Mouse (Mus musculus) WW6 (cell line): Measurements from ENCODE around the gene St7.

ENCODE experiments used
- DNase-seq: peaks from one replicate; pipeline ENCODE4 v3.0.0-alpha.2; 2013; ENCODE audit warnings: low read depth, low spot score

St7 gene

DNA sequence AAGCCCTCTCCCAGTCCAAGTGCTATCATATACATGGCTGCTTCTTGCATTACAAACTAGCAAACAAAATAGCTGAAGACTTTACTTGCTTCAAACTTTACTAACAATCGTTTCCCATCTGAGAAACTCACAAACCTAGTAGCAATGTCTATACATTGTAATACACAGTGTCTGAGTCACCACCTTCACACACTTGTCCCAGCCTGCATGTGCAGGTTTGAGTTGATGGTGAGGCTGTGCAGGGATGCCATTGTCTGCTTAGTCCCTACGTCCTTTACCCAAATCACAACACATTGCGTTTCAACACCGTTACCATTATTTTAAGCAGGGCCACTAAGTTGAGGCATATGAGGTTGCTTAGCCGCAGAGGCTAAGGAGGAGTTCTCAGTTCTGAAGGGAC, 26.7 kb downstream of the St7 start:
- DNase-seq: no peak

DNA sequence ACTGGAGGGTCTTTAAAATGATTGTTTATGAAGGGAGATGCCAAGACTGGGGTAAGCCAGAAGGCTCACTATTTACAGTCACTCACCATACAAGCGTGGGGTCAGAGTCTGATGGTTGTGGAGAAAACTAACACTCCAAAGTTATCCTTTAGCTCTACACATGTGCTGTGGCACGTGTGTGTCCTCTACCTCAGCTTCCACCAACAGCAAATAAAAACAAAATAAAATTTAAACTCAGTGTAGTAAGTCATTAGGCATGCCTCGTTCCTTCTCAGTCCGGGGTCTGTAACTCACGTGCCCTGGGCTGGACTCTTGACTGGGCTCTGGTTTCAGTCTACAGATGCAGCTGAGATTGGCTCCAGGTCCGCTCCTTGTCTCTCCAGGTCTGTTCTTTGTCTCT, 27.3 kb downstream of the St7 start:
- DNase-seq: no peak

DNA sequence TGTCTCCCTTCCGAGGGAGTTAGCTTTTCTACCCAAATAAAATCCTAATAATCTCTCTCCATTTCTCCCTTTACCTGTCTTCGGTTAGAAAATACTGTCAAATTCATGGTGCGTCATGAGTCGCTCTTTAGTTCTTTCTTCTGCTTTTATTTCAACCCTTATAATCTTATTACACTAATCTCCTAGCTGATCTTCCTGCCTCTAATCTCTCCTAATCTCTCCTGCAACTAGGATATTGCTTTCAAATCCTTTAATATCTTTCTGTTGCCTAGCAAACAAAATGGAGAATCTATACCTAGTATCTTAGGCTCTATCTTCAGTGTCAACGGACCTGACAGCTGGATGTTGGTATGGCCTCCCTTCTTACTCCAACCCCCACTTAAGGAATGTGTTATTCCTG, 29.0 kb downstream of the St7 start:
- no peak for DNase-seq

DNA sequence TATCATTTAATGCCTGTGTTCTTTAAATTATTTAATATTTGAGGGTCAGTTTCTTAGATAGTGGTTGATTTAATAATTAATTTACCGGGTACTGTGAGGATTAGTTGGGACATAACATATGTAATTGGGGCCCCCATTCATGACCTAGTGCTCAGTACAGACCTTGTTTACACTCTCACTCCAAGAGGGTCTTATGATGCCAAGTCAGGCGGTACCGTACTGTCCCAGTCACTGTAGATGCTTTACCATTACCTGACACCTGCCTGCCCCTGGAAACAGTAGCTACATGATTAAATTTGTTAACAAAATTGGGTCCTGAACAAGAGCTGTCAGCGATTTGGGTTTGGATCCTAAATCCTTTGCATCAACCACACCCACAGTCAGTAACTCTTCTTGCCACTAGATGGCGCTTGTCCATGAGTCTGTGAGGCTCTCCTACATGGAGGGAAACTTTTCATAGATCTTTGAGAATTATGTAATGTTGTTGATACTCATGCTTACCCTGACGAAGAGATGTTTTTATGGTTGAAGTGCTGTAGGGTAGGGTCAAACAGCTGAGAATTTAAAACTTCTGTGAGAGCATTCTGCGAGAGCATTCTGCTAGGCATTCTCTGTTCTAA, 33.2 kb downstream of the St7 start:
- DNase-seq: no peak

DNA sequence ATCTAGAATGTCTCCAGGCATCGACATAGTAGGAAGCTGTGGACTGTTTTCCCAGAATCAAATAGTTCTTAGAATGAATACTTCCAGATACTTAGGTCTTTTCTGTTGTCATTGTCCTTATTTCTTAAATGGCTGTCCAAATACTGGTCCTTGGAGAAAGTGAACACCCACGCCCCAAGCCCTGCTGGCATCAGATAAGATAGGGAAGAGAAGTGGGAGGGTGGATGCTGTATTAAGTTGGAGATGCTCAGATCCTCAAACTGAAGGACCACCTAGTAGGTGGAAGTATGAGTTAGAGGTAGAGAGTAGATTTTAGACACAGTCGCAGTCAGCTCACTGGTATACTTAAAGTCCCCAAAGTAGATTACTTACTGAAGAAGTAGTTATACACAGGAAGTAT, 34.5 kb downstream of the St7 start:
- no peak for DNase-seq

DNA sequence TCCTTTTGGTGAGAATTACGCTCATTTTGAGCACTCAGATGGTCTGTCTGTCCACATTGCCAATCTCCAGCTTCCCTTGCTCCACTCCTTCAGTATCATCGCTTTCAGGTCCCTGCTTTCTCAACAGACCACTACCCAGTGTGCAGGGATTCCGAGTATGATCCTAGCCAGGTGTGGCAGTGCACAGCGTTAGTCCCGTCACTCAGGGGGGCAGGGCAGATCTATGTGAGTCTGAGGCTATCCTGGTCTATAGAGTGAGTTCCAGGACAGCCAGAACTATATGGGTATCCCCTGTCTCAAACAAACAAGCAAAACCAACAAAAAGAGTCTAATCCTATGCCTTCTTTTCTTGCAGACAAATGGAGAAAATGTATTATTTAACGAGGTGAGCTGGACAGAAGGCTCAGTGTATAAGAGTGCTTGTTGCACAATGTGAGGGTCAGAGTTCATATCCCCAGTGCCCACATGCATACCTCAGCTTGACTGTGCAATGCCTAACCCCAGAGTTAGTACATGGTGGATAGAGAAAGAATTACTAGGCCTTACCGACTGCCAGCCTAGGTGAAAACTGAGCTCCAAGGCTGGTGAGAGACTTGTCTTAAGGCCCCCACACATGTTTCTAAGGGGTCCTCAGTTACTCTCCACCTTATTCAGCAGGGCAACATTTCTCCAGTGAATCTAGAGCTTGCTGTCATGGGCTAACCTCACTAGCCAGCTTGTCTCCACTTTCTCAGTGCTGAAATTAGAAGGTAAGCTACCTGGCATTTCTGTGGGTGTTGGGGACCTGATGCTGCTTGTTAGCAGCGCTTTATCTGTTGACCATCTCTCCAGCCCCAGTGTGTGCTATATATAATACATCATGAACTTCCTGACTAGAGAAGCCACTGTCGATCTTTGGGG, 35.4 kb downstream of the St7 start:
- DNase-seq: no peak

DNA sequence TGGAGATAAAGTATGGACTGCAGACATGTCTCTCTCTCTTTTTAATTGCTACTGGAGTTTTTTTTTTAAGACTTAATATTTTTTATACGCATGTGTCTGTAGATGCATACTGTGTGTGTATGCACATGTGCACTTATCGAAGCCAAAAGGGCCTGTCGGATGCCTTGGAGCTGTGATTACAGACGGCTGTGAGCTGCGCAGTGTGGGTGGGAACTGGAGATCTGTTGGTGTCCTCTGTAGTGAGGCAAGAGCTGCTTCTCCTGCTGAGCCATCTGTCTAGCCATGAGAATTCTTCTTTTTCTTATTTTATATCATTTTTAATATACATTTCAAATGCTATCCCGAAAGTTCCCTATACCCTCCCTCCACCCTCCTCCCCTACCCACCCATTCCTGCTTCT, 37.4 kb downstream of the St7 start:
- no peak for DNase-seq

DNA sequence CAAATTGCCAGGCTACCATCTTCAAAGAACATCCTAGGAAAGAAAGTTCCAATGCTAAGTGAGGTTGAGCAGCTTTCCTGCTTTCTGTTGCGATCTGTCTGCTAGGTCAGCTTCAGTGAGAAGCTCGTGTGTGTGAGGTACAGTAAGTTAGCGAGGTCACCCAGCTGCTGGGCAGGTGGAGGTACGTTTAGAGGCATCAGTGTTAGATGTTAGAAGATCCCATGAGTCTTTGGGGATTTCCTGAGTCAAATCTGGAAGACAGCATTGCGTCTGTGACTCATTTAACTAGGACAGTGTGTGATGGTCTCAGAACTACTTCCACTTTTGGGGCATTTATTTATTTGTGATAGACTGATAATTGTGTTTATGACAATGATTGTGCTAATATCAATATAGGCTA, 39.0 kb downstream of the St7 start:
- DNase-seq: no peak

DNA sequence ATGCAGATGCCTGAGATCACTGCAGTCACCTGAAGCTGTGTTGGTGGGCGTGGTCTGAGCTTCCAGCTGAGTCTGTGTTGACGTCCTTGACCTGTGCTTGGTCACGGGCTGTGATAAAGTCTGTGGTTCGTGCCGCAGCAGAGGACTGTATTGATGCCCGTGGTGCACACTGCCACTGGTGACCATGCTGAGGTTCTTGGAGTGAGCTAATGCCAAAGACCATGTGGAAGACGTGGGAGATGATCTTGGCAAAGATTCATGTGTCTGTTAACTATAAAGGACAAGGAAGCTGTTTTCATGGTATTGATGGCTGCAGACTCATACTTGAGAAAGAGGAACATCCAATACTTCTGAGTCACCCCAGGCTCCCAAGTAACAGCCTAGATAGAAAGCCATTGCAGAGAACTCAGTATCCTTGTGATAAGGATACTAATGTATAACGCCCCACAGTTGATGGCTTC, 41.2 kb downstream of the St7 start:
- no peak for DNase-seq

DNA sequence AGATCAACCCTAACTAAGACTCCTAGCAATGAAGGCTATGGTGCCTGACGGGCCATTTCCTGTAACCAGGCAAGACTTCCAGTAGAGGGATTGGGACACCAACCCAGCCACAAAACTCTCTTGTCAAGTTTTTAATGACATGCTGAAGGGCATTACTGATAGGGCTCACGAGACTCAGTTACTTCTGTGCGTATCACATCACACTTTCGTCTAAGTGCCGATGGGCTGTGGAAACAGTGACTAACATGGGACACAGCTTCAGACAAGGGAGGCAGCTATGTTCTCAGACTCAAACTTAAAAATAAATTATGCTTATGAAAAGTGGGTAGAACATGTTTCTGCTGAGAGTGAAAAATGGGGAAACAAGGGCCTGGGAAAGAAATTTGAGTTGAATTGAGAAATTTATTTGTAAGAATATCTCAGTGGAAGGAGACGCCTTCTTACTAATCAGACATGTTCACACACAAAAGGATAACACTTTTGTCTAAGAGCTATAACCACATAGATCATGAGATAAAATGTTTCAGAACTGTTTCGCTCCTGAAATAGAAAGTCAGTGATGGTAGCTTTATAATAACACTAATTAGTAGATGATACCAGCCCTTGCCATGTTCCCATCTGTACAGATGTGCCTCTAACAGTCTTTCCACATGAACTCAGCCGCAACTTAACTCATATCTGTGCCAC, 44.7 kb downstream of the St7 start:
- DNase-seq: no peak

DNA sequence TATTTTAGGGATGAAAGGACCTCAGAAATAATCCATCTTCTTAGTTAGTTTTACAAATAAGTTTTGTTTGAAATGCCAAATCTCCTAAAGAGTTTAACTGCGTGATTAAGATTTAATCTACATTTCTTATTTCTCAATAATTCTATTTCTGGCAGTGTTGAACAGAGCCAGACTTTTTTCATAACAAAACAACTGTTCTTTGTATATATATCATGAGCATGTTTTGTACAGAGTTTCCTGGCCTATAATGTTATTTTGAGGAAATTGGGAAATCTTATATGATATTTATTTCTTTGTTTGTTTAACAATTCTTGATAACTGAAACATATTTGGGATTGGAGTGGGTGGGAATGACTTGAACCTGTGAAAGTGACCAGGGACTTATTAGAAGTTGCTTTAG, 47.4 kb downstream of the St7 start:
- no peak for DNase-seq

DNA sequence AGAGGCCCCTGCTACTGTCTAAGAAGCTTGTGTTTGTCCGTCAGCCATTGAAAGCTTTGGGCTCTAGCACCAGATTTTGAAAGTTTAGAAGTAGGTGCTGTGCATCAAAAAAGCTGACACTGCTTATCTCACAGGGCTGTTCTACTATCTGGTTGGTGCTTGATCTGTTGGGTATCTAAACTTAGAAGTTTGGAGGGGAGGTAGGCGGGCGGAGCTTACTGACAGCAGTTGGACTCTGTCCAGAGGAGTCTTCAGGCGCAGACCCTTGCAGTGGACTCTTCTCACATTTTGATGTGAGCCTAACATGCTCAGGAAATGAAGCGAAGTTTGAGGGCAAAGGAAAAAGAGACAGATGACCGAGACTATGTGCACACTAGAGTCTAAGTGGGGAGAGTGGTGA, 48.9 kb downstream of the St7 start:
- no peak for DNase-seq

DNA sequence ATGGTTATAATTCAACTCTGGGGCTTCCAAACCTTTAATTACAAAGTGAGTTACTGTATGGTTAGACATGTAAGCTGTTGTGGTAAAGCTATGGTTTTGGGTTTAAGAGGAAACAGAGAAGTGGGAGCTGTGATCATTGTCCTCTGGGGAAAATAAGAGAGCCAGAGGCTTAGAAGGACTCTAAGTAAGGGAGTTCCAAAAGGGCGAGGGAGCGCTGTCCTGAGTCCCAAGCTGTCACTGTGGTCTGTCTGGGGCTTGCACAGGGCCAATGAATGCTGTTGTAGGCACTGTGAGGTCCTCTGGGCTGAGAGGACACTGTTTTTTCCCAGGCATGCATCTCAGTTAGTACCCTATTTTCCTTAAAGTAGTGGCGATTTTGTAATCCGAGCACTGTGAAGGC, 49.5 kb downstream of the St7 start:
- no peak for DNase-seq

DNA sequence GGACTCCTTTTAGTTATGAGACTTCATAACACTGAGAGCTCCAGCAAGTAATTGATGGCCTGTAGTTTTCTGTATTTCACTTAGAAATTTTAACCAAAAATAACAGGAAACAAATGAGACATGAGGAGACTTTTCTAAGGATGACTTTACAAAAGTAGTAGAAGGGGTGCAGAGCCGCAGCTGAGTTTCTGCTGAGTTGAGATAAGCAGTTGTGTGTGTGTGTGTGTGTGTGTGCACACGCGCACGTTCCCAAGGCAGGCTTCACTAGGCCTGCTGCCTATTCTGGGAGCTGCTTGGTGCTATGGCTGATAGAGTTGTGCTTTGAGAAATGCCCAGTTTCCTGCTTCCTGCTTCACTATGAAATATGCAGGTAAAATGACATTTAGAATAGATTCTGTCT, 50.6 kb downstream of the St7 start:
- DNase-seq: no peak

DNA sequence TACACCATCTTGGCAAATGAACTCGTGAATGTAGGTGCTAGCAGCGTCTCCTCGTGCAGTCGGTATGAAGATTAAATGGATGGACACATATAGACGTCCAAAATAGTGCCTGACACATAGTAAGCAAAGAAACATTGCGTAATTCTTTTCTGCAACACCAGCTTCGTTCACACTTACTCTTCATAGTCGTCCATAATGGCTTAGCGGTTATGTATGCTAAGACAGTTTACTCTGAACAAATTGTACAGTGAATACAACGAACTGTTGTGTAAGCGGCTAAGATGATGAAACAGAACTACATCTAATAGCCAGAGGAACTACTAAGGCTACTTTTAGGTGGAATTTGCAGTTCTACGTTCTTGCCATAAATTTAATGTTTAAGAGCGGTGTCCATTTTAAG, 55.0 kb downstream of the St7 start:
- DNase-seq: no peak

DNA sequence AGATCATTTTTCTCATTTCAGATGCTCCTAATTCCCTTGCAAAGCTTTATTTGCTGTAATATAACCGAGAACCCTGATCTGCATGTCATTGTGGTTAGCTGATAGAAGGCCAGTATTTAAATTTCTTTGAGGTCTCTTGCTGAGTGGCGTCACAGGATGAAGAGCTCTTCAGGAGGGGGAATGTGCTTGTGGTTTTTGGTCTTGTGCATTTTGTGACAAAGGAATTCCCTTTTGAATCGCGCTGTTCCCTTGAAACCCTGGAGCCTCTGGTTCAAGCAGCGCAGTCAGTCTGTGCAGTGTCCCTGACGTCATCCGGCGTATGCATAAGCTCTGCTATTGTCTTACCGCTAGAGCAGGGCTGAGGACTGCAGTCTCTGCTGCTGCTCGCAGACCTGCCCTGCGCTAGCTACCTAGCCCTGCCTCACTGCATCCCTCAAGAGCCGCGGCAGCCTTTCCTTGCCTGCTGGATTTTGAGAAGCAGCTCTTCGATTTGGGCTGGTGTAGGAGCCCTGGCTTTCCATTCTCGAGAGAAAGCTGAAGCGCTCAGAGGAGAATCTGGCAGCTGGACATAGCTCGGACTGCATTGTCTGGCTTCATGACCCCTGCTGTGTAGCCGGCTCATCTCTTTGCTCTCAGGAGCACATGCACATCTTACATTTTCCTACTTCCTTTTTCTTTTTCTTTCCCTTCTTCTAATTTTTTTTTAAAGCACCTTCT, 56.3 kb downstream of the St7 start:
- peak; percentile 43 for DNase-seq

DNA sequence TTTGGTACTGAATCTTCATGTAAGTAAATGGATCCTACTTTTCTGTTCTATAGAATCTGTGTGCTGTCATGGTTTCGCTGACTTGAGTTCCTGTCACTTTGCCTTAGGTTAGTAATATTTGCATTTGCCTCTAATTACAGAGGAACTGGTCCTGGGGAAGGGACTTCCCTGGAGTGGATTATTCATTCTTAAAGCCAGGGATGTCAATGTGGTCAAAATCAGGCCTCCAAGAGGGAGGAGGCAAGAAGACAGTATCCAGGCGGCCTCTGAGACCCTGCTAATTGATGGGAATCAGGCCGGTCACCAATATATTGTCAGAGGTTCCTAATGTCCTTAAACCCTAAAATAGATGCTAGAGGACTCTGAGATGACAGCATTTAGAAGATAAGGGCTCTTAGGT, 56.9 kb downstream of the St7 start:
- no peak for DNase-seq

DNA sequence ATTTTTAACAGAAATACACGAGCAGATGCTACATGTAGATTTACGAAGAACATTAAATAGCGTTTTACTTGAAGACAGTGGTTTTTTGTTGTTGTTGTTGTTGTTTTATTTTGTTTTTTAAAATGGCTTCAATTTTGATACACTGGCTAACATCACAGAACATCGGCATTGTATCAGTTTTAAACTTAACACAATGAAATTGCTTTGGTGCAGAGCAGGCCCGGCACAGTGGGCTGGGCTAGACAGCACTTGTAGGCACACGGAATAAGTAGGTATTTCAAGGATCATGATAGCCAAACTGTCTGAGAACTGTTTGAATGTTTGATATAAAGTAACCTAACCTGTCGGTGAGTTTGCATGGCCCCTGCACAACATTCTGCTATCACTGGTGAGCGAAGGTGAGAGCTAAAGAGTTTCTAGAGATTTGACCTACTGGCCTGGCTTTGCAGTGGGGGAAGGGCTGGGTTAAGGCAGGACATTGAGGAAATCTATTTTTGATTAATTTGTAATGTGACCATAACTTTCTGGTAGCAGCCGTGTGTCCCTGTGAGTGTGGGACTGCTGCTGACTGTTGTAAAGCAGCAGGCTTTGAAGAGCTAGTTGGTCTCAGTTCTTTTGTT, 57.4 kb downstream of the St7 start:
- no peak for DNase-seq

DNA sequence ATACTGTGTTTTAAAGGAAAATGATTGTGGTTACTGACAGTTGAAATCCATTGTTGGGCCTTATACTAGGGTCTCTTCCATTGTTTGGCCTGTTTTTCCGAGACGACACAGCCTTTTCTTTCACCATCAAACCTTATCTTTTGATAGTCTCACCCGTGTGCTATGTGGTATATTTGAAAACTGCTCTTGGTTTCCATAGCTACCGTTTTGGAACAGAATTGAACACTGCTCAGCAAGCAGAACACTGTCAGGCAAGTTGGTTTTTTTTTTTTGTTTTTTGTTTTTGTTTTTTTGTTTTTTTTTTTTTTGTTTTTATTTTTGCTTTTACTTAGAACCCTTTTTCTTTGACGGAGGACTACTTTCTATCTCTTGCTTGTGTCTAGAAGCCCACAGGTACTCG, 58.2 kb downstream of the St7 start:
- DNase-seq: no peak

DNA sequence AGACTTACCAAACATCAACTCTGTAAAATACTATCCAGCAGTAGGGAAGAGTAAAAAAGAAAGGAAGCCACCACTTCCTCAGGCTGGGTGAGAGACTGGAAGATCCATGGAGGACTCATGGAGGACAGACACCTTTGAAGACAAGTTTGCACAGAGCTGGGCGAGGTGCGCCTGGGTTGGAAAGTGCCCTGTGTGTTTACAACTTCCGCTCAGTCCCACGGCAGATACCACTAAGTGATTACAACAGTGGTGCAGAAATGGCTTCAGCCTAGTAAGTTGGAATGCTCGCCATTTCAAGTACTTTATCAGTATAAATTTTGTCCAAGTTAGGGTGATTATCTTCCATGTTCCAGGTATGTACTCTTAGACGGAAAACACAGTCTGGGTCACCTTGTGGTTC, 63.2 kb downstream of the St7 start:
- no peak for DNase-seq

DNA sequence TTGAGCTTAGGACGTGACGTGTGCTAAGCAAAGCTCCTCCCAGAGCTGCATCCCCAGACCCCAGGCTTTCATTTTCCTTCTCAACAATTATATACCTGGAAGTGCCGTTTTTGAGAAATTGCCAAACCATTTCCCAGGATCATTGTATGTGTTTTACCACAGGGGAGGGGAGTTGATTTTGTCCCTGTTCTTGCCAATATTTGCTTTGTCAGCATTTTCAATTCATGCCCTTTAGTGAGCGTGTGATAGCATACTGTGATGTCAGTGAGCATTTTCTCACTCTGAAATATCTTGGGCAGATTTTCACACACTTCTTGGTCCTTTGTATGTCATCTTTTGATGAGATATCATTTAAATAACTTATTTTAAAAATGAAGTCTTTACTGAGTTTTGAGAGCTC, 65.8 kb downstream of the St7 start:
- DNase-seq: no peak
